Mouse (Mus musculus): ENCODE measurements around the gene Gm37240.
A peak's percentile ranks its signal among the peaks of the same experiment; 100 is the strongest.

The Gm37240 gene

DNA sequence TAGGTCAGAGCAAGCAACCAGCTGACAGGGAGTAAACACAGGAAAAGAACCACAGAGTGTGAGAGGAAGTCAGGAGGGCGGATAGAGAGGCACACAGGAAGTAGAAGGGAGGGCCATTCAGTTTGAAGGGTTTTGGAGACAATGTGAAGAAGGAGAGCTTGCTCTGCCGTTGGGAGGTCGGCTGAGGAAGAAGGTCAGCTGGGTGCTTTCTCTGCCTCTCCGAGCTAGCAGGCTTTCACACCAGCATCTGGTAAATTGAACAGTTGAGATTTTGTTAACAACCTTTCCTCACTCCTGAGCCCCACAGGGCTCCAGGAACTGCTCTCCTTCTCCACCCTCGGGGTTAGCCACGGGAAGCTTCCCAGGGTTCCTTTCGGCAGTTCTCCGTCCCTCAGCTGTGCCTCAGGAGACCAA, 692.2 kb downstream of the Gm37240 start:
- peak; percentile 68 to 69 for DNase-seq (ENCODE audit: low spot score in 2 of 2)

DNA sequence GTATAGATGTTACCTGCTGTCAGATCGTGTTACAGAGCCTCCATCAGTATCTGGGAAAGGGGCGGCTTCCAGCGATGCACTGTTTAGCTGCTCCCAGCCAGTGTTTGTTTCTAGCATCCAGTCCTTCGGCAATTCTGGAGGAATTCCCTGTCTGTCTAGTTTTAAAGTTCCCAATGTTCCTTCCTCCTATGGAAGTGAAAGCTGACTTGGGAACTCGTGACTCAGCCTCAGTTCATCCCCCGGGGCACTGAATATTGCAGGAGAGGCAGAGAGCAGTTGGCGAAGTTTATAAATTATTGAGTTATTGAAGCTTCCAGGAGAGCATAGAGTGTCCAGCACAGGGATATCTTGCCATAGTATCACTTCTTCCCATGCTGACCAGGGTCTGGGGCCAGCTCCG, 697.5 kb downstream of the Gm37240 start:
- DNase-seq (ENCODE audit: low spot score in 2 of 2), result no peak

GRCm38 (mm10) chr3:85188364-85188763, 699.0 kb downstream of the Gm37240 start:
- no peak for DNase-seq (ENCODE audit: low spot score in 2 of 2)

GRCm38 (mm10) chr3:85186661-85187076, 700.6 kb downstream of the Gm37240 start:
- no peak for DNase-seq (ENCODE audit: low spot score in 2 of 2)

DNA sequence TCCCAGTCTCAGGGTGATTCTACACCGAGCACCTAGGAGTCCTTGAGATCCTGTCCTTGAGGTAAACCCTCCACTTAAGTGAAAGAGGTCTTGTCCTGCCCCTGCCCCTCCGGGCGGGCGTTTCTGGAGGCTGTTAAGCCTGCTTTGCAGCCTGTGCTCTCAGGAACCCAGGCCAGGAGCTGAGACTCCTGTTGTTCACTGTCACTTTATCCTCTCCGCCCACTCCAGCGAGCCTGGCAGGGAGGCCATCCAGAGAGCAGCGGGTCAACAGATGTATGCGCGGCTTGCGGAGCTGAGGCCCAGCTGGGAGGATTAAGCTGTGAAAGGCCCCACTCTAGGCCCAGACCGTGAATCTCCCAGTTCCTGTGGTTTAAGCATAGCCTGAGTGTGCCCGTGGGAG, 701.5 kb downstream of the Gm37240 start:
- DNase-seq (ENCODE audit: low spot score in 2 of 2), result no peak

DNA sequence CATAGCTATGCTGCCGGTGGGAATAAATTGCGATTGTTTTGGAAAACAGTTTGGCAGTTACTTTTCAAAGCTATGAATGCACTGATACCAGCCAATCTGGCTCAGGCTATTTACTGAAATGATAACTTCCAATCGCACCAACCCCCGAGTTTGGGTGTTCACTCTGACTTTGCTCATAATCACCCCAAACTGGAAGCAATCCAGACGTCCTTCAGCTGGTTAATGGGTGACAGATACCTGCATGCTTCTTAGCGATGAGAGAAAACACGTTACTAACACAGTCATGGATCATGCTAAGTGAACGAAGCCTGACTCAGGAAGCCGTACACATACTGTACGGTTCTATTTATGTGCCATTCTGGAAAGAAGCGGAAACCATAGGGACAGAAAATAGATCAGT, 702.4 kb downstream of the Gm37240 start:
- no peak for DNase-seq (ENCODE audit: low spot score in 2 of 2)

GRCm38 (mm10) chr3:85184151-85184550, 703.2 kb downstream of the Gm37240 start:
- DNase-seq (ENCODE audit: low spot score in 2 of 2), result no peak

- DNase-seq (ENCODE audit: low spot score in 2 of 2), result no peak
These were observed 710.6 kb downstream of the Gm37240 start for GRCm38 (mm10) chr3:85176736-85177135.

GRCm38 (mm10) chr3:85174542-85175469, 712.5 kb downstream of the Gm37240 start:
- no peak for DNase-seq (ENCODE audit: low spot score in 2 of 2)

DNA sequence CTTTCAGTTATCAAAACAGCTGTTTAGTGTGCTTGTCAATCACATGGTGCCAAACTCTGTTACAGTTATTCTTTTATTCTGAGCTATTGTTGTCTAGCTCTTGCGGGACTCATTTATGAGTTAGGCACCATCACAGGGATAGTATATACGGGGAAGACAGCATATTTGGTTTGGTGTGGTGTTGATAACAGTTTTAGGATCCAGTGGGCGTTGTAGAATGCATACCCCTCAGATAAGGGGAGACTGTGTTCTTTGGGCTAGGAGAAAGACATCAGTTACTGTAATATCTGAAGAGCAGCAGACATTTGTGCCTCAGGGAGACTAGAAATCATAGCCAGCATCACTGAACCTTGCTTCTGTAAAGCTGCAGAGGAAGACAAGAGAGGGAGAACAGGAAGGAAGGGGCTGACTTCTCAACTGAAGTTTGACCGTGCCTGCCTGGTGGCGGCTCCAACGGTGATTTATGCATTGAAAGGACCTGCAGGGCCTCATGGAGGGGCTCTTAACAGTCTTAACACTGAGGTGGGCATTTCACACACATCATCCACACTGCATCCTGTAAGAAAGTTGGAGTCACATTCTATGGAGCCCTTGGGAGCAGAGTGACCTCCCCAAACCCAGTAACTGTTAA, 713.8 kb downstream of the Gm37240 start:
- no peak for DNase-seq (ENCODE audit: low spot score in 2 of 2)

- DNase-seq (ENCODE audit: low spot score in 2 of 2), result no peak
These were observed 714.8 kb downstream of the Gm37240 start for GRCm38 (mm10) chr3:85172532-85172931.

GRCm38 (mm10) chr3:85172096-85172495, 715.2 kb downstream of the Gm37240 start:
- no peak for DNase-seq (ENCODE audit: low spot score in 2 of 2)

- DNase-seq (ENCODE audit: low spot score in 2 of 2), result no peak
These were observed 718.5 kb downstream of the Gm37240 start for GRCm38 (mm10) chr3:85168816-85169215.

GRCm38 (mm10) chr3:85164931-85165330, 722.4 kb downstream of the Gm37240 start:
- DNase-seq (ENCODE audit: low spot score in 2 of 2), result no peak

DNA sequence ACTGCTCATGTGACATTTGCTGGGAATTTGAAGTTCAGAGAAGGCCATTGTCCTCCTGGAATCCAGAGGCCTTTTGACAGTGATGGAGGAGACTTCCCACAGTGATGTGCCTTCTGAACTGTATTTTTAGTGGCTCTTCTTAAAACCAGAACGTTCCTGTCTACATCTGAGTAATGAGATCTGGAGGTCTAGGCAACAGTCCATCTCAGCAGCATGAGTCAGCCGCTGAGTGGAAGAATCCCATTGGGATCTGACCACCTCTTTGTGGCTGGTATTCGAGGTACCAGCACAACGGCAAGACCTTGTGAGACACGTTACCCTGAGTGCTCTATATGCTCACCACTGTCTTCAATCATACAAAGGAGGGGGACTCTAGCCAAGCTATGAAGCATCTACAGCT, 723.9 kb downstream of the Gm37240 start:
- no peak for DNase-seq (ENCODE audit: low spot score in 2 of 2)

GRCm38 (mm10) chr3:85162430-85162829, 724.9 kb downstream of the Gm37240 start:
- DNase-seq (ENCODE audit: low spot score in 2 of 2), result no peak

DNA sequence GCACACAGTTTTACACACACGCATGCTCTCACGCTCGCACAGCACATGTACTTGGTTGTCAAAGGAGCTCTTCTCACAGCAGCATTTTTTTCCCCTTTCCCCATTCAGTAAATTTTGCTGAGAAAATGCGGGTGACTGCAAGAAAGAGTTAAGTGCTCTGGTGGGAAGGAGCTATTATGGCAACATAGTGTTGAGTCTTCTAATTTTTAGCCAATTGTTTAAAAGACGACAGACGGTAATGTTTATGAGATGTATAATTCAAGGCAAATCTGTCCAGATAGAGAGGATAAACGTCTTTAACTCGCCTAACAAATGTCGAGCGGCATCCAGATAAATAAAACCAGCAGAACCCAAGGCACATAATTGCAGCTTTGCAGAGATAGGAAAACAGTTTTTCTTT, 726.5 kb downstream of the Gm37240 start:
- no peak for DNase-seq (ENCODE audit: low spot score in 2 of 2)

DNA sequence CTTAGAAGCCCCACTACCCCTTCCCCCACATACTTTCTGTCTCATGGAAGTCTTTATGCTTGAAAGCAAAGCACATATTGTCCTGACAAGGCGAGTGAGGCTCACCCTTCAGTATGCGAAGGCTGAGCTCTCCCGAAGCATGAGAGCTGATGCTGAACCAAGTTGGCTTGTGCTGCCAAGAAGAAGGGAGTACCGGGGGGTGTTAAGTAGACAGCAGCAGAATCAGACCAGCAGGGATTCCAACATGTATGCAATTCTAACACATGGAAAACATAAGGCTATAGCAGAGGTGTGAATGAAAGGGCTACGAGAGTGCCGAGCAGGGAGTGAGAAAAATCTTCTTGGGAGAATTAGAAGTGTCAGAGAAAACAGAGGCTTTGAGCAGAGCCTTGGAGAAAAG, 727.7 kb downstream of the Gm37240 start:
- no peak for DNase-seq (ENCODE audit: low spot score in 2 of 2)

- DNase-seq (ENCODE audit: low spot score in 2 of 2), result no peak
These were observed 738.5 kb downstream of the Gm37240 start for GRCm38 (mm10) chr3:85148816-85149215.

GRCm38 (mm10) chr3:85148038-85148550, 739.2 kb downstream of the Gm37240 start:
- no peak for DNase-seq (ENCODE audit: low spot score in 2 of 2)

GRCm38 (mm10) chr3:85145568-85145967, 741.8 kb downstream of the Gm37240 start:
- DNase-seq (ENCODE audit: low spot score in 2 of 2), result no peak

DNA sequence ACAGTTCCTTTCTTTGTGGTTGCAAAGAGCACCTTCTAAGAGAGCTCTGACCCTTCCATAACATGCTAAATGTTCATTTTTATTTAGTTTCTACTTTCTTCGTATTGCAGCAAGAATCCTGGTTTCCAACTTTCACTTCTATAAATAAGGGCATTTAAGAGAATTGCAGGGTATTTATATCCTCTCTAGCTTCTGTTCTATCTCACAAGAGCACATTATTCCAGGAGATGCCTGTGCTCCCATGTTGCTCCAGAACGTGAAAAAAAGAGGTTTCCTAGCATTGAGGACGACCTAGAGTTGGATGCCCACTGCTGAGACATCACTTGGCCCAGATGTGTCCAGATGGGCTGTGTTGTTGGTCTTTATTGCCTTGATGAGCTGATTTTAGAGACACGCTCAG, 742.2 kb downstream of the Gm37240 start:
- DNase-seq (ENCODE audit: low spot score in 2 of 2), result no peak

- DNase-seq (ENCODE audit: low spot score in 2 of 2), result no peak
These were observed 742.9 kb downstream of the Gm37240 start for GRCm38 (mm10) chr3:85144425-85144824.

Data from spleen, postnatal 36 days (tissue).